Mouse (Mus musculus): ENCODE data around the gene Rho. TPM values are rescaled to one million over a fixed set of nuclear protein-coding genes. Genes with fewer than 3 reads are reported as not detected.

Rho gene
- total RNA-seq (2021): under 1 TPM; 0.41 to 0.48 TPM
- long read RNA-seq, experiment 1: 0 reads
- long read RNA-seq, experiment 2: 0 reads

- DNase-seq (ENCODE audit: low spot score in 2 of 2): no peak
These were observed at the start of gene Rho for GRCm38 (mm10) chr6:115931639-115932038. Rho (plus strand) TSS chr6:115931748.

GRCm38 (mm10) chr6:115884018-115884417 lies 47.5 kb upstream of the Rho start:
- DNase-seq (ENCODE audit: low spot score in 2 of 2): no peak

GRCm38 (mm10) chr6:115886894-115887293 lies 44.7 kb upstream of the Rho start:
- DNase-seq (ENCODE audit: low spot score in 2 of 2): no peak

- DNase-seq (ENCODE audit: low spot score in 2 of 2): no peak
These were observed 43.3 kb upstream of the Rho start for GRCm38 (mm10) chr6:115888296-115888695.

- DNase-seq (ENCODE audit: low spot score in 2 of 2): no peak
These were observed 40.9 kb upstream of the Rho start for GRCm38 (mm10) chr6:115890601-115891000.

GRCm38 (mm10) chr6:115891061-115891460 lies 40.5 kb upstream of the Rho start:
- peak in 1 of 2 experiments; percentile 51 for DNase-seq (ENCODE audit: low spot score in 2 of 2)

GRCm38 (mm10) chr6:115891497-115892061 lies 40.0 kb upstream of the Rho start:
- DNase-seq (ENCODE audit: low spot score in 2 of 2): peak; percentile 77 to 84

GRCm38 (mm10) chr6:115892363-115892762 lies 39.2 kb upstream of the Rho start:
- no peak for DNase-seq (ENCODE audit: low spot score in 2 of 2)

- DNase-seq (ENCODE audit: low spot score in 2 of 2): no peak
These were observed 35.2 kb upstream of the Rho start for GRCm38 (mm10) chr6:115896346-115896745.

- no peak for DNase-seq (ENCODE audit: low spot score in 2 of 2)
These were observed 34.4 kb upstream of the Rho start for GRCm38 (mm10) chr6:115897117-115897516.

GRCm38 (mm10) chr6:115897926-115898520 lies 33.5 kb upstream of the Rho start:
- DNase-seq (ENCODE audit: low spot score in 2 of 2): no peak

GRCm38 (mm10) chr6:115901062-115901461 lies 30.5 kb upstream of the Rho start:
- peak; percentile 69 to 80 for DNase-seq (ENCODE audit: low spot score in 2 of 2)

- no peak for DNase-seq (ENCODE audit: low spot score in 2 of 2)
These were observed 30.0 kb upstream of the Rho start for GRCm38 (mm10) chr6:115901489-115901931.

GRCm38 (mm10) chr6:115902545-115902944 lies 29.0 kb upstream of the Rho start:
- DNase-seq (ENCODE audit: low spot score in 2 of 2): no peak

- DNase-seq (ENCODE audit: low spot score in 2 of 2): no peak
These were observed 26.0 kb upstream of the Rho start for GRCm38 (mm10) chr6:115905568-115905967.

GRCm38 (mm10) chr6:115906455-115906854 lies 25.1 kb upstream of the Rho start:
- DNase-seq (ENCODE audit: low spot score in 2 of 2): no peak

GRCm38 (mm10) chr6:115906871-115907270 lies 24.7 kb upstream of the Rho start:
- DNase-seq (ENCODE audit: low spot score in 2 of 2): no peak

- DNase-seq (ENCODE audit: low spot score in 2 of 2): no peak
These were observed 23.0 kb upstream of the Rho start for GRCm38 (mm10) chr6:115908421-115908982.

- no peak for DNase-seq (ENCODE audit: low spot score in 2 of 2)
These were observed 22.5 kb upstream of the Rho start for GRCm38 (mm10) chr6:115909052-115909451.

GRCm38 (mm10) chr6:115909940-115910339 lies 21.6 kb upstream of the Rho start:
- DNase-seq (ENCODE audit: low spot score in 2 of 2): no peak

GRCm38 (mm10) chr6:115911763-115912162 lies 19.8 kb upstream of the Rho start:
- DNase-seq (ENCODE audit: low spot score in 2 of 2): no peak

- DNase-seq (ENCODE audit: low spot score in 2 of 2): peak; percentile 52 to 68
These were observed 18.1 kb upstream of the Rho start for GRCm38 (mm10) chr6:115913482-115913881.

Measured in layer of hippocampus, postnatal 14 days (tissue).